Mouse (Mus musculus) retina, embryonic 14.5 days (tissue): ENCODE data around the gene Cbx7.

Experiments used
- DNase-seq: peaks from one replicate; pipeline ENCODE4 v3.0.0-alpha.2; 2015; ENCODE audit warnings: low spot score

Cbx7 gene

GRCm38 (mm10) chr15:80001601-80002000, 30.7 kb upstream of the Cbx7 start:
- no peak for DNase-seq

- DNase-seq = no peak
These were observed 29.8 kb upstream of the Cbx7 start for GRCm38 (mm10) chr15:80000694-80001093.

GRCm38 (mm10) chr15:79997988-79998387, 27.1 kb upstream of the Cbx7 start:
- no peak for DNase-seq

GRCm38 (mm10) chr15:79996781-79997180, 25.9 kb upstream of the Cbx7 start:
- no peak for DNase-seq

- no peak for DNase-seq
These were observed 24.6 kb upstream of the Cbx7 start for GRCm38 (mm10) chr15:79995552-79995951.

- no peak for DNase-seq
These were observed 23.6 kb upstream of the Cbx7 start for GRCm38 (mm10) chr15:79994566-79994965.

GRCm38 (mm10) chr15:79986182-79986581, 15.3 kb upstream of the Cbx7 start:
- DNase-seq = no peak

- no peak for DNase-seq
These were observed 14.6 kb upstream of the Cbx7 start for GRCm38 (mm10) chr15:79985471-79985870.

- DNase-seq = no peak
These were observed 13.2 kb upstream of the Cbx7 start for GRCm38 (mm10) chr15:79984152-79984551.

- DNase-seq = no peak
These were observed 9.8 kb upstream of the Cbx7 start for GRCm38 (mm10) chr15:79980716-79981115.

GRCm38 (mm10) chr15:79972186-79972585, 1.3 kb upstream of the Cbx7 start:
- DNase-seq = no peak

- DNase-seq = no peak
These were observed 428 bp downstream of the Cbx7 start for GRCm38 (mm10) chr15:79970491-79970890.

- no peak for DNase-seq
These were observed 3.6 kb downstream of the Cbx7 start for GRCm38 (mm10) chr15:79967346-79967745.

- no peak for DNase-seq
These were observed 6.5 kb downstream of the Cbx7 start for GRCm38 (mm10) chr15:79964376-79964775.

GRCm38 (mm10) chr15:79962661-79963060, 8.3 kb downstream of the Cbx7 start:
- DNase-seq = no peak

- no peak for DNase-seq
These were observed 9.5 kb downstream of the Cbx7 start for GRCm38 (mm10) chr15:79961366-79961921.

GRCm38 (mm10) chr15:79958418-79958817, 12.5 kb downstream of the Cbx7 start:
- no peak for DNase-seq

GRCm38 (mm10) chr15:79956559-79956958, 14.4 kb downstream of the Cbx7 start:
- no peak for DNase-seq

GRCm38 (mm10) chr15:79953470-79953869, 17.4 kb downstream of the Cbx7 start:
- DNase-seq = no peak

- no peak for DNase-seq
These were observed 18.3 kb downstream of the Cbx7 start for GRCm38 (mm10) chr15:79952504-79953231.

- DNase-seq = no peak
These were observed 19.0 kb downstream of the Cbx7 start for GRCm38 (mm10) chr15:79951730-79952503.

- DNase-seq = no peak
These were observed 19.7 kb downstream of the Cbx7 start for GRCm38 (mm10) chr15:79951226-79951625.
